Mouse (Mus musculus): ENCODE data around the gene Masp2. TPM values are rescaled to one million over a fixed set of nuclear protein-coding genes. Genes with fewer than 3 reads are reported as not detected.

The Masp2 gene
- polyA plus RNA-seq, 1 experiment from 2014 or later = 0.10 TPM

DNA sequence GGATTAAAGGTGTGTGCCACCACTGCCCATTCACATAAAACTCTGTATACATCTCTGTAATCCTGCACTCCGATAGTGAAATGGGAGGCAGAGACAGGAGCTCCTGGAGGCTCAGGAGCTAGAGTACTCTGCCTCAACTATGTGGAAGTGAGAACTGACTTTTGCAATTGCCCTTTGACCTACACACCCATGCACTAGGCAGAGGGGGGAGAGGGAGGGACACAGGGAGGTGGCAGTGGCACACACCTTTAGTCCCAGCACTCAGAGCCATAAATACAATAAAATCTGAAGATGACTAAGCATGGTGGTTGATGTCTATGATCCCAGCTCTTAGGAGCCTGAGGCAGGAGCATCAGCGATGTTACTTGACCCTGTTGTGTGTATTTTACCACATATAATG lies 37.1 kb downstream of the Masp2 start:
- peaks cover 3% of the 10 kb centered on the region; the same call in 1 of the 2 replicates for H3K27me3 ChIP-seq
- H3K4me1 ChIP-seq (replicated peaks) = no peaks in the 10 kb centered on the region; the same call in 1 of the 2 replicates
- H3K36me3 ChIP-seq = no peaks in the 10 kb centered on the region
- H3K4me3 ChIP-seq (replicated peaks) = no peak overlapping the region
- H3K27ac ChIP-seq = no peak overlapping the region
- ATAC-seq (ENCODE audit: insufficient number of reproducible peaks, insufficient read depth, low FRiP score, low TSS enrichment, low read depth) = no peak
- 80% methylated on average over 2 of the region's 2 CpGs for WGBS
- no peak overlapping the region for H3K4me2 ChIP-seq
- H3K9ac ChIP-seq (replicated peaks) = no peak overlapping the region
- H3K9me3 ChIP-seq = no peaks in the 10 kb centered on the region

DNA sequence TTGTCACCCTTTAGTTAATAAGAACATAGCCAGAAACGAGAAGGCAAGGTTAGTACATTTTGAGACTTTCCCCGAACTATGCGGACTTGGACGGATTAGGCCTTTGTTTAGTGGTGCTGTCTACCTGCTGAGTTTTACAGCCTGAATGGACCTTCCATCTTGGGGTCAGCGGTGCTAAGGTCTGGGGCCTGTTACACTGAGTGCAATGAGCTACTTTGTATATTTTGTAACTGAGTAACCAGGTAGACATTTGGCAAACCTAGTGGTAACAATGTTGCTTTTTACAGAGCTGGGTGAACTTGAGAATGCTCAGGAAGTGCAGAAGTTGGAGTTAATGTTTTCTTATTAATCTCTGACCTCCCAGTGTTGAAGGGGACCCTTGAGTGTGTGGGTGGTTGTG lies 38.8 kb downstream of the Masp2 start:
- no peaks in the 10 kb centered on the region for H3K9me3 ChIP-seq
- H3K36me3 ChIP-seq = no peaks in the 10 kb centered on the region
- H3K4me1 ChIP-seq (replicated peaks) = no peaks in the 10 kb centered on the region; the same call in 1 of the 2 replicates
- peaks cover 3% of the 10 kb centered on the region; the same call in 1 of the 2 replicates for H3K27me3 ChIP-seq
- no peak overlapping the region for H3K4me2 ChIP-seq
- no peak overlapping the region for H3K9ac ChIP-seq (replicated peaks)
- no peak for ATAC-seq (ENCODE audit: insufficient number of reproducible peaks, insufficient read depth, low FRiP score, low TSS enrichment, low read depth)
- WGBS = 75% methylated on average over 5 of the region's 5 CpGs
- no peak overlapping the region for H3K4me3 ChIP-seq (replicated peaks)
- no peak overlapping the region for H3K27ac ChIP-seq

DNA sequence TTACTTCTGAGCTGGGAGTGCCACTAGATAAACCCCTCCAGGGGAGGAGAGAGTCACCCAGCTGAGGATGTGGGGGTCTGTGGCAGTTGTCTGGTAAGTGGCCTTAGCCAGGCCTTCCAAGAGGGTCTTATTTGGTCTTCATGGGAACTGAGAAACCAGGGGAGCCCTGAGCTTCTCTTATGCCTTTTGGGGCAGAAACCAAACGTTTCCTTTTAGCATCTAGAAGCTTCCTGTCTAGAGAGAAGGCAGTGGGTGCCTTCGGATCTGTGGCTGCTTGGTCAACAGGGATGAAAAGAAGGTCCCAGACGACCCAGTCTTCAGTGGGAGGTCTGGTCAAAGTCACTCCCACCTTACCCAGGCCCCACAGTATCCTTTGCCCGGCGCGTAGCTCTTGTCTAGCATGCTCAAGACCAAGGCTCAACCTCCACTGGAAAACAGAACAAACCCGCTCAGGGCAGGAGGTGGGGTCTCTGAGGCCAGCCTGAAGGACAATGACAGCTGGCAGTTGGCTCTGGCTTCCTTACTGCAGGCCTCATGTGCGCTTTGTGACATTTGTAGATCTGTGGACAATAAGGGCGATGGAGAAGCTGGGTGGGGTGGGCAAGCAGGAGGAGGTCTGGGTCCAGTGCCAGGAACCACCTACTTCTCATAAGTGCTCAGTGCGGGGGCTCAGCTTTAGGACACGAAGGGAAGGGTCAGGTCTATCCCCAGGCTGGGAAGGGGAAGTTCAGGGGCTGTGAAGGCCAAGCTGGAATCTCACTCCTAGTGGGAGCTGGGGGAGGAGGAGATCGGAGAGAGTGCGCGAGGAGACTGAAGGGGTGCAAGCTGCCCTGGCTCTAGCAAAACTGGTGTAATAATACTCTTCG lies 41.2 kb downstream of the Masp2 start, which contains the start of gene Gm572:
Gene Gm572 (plus strand): TSS at position 27 of the 866 bp plus-strand sequence.
- H3K36me3 ChIP-seq = no peaks in the 10 kb centered on the region
- 66% methylated on average over 15 of the region's 15 CpGs for WGBS
- no peaks in the 10 kb centered on the region for H3K27me3 ChIP-seq
- H3K27ac ChIP-seq = no peak within 1 kb of the TSS
- no peak within 1 kb of the TSS for H3K4me3 ChIP-seq (replicated peaks)
- no peak within 1 kb of the TSS for H3K9ac ChIP-seq (replicated peaks)
- H3K9me3 ChIP-seq = no peaks in the 10 kb centered on the region
- no peak for ATAC-seq (ENCODE audit: insufficient number of reproducible peaks, insufficient read depth, low FRiP score, low TSS enrichment, low read depth)
- peak within 1 kb of the TSS; percentile 31 for H3K4me2 ChIP-seq
- no peaks in the 10 kb centered on the region; the same call in 1 of the 2 replicates for H3K4me1 ChIP-seq (replicated peaks)

DNA sequence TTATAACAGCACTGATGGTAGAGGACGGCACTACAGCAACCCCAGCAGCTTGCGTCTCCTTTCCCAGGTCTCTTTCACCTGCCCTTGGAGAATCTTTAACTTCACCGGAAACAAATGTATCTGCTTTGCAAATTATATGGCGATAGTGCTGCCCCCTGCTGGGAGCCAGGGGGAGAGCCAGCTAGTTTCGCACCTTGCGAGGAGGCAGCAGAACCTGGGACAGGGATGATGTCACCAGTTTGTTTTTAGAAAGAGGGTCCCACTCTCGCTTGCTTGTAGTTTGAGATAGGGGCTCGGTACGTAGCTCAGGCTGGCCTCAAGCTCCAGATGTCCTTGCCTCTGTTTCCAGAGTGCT lies 41.8 kb downstream of the Masp2 start:
- 3% methylated on average over 9 of the region's 9 CpGs for WGBS
- Histone ChIP-seq H3K9me3 (no peaks in the 10 kb centered on the region), H3K4me3 (replicated peaks) (no peak overlapping the region), H3K27me3 (no peaks in the 10 kb centered on the region), H3K9ac (replicated peaks) (no peak overlapping the region), H3K36me3 (no peaks in the 10 kb centered on the region), H3K4me1 (replicated peaks) (no peaks in the 10 kb centered on the region; the same call in 1 of the 2 replicates), H3K27ac (no peak overlapping the region), H3K4me2 (peak overlapping the region; percentile 31)
- ATAC-seq (ENCODE audit: insufficient number of reproducible peaks, insufficient read depth, low FRiP score, low TSS enrichment, low read depth) = no peak

DNA sequence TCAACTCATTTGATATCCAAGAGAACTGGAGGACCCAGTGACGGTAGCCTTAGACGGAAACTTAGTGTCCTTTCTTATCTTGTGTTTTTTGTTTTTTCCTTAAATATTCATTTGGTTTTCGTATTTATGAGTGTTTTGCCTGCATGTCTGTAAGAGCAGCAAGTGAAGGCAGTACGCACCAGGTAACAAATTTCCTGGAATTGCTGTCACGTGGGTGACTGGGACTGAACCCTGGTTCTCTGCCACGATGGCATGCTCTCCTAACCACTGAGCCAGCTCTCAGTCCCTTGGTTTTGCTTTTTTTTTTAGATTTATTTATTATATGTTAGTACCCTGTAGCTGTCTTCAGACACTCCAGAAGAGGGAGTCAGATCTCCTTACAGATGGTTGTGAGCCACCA lies 42.6 kb downstream of the Masp2 start:
- Histone ChIP-seq H3K9ac (replicated peaks) (no peak overlapping the region), H3K4me3 (replicated peaks) (no peak overlapping the region), H3K27me3 (no peaks in the 10 kb centered on the region), H3K27ac (no peak overlapping the region), H3K9me3 (no peaks in the 10 kb centered on the region), H3K4me2 (no peak overlapping the region), H3K4me1 (replicated peaks) (no peaks in the 10 kb centered on the region; the same call in 1 of the 2 replicates), H3K36me3 (no peaks in the 10 kb centered on the region)
- WGBS = 90% methylated on average over 6 of the region's 6 CpGs
- ATAC-seq (ENCODE audit: insufficient number of reproducible peaks, insufficient read depth, low FRiP score, low TSS enrichment, low read depth) = no peak

DNA sequence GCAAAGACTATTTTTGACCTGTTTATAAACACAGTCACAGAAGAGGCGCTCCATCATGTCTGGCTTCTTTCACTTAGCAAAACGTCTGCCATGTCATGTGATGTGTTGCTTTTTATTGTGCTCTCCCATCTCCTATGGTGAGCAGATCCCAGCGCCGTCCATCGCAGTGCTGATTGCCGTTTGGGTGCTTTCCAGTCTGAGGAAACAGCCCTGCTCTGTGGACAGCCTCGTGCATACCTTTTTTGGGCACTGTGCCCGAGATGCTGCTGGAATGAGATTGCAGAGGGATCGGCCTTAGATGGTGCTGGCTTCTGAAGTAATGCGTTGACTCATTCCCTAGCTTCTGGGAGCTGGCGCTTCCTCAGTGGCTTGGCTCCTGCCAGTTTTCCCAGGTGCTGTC lies 44.3 kb downstream of the Masp2 start:
- H3K36me3 ChIP-seq = no peaks in the 10 kb centered on the region
- no peaks in the 10 kb centered on the region for H3K9me3 ChIP-seq
- no peaks in the 10 kb centered on the region; the same call in 1 of the 2 replicates for H3K4me1 ChIP-seq (replicated peaks)
- H3K27ac ChIP-seq = no peak overlapping the region
- no peak for ATAC-seq (ENCODE audit: insufficient number of reproducible peaks, insufficient read depth, low FRiP score, low TSS enrichment, low read depth)
- H3K9ac ChIP-seq (replicated peaks) = no peak overlapping the region
- 67% methylated on average over 11 of the region's 11 CpGs for WGBS
- H3K4me3 ChIP-seq (replicated peaks) = no peak overlapping the region
- H3K4me2 ChIP-seq = no peak overlapping the region
- no peaks in the 10 kb centered on the region for H3K27me3 ChIP-seq

DNA sequence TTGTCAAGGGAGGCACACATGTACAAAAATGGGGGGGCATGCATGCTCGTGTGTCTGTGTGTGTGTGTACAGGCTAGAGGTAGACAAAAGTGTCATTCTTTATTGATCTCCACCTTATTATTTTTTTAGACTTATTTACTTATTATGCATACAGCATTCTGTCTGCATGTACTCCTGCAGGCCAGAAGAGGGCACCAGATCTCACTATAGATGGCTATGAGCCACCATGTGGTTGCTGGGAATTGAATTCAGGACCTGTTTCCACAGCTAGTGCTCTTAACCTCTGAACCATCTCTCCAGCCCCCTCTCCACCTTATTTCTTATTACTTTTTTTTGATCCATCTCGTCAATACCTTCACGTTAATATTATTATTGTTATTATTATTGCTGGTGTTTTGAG lies 47.0 kb downstream of the Masp2 start:
- WGBS = 50% methylated on average over 3 of the region's 3 CpGs
- Histone ChIP-seq H3K4me1 (replicated peaks) (no peaks in the 10 kb centered on the region; the same call in 1 of the 2 replicates), H3K36me3 (no peaks in the 10 kb centered on the region), H3K27ac (no peak overlapping the region), H3K27me3 (no peaks in the 10 kb centered on the region), H3K9ac (replicated peaks) (no peak overlapping the region), H3K4me2 (no peak overlapping the region), H3K9me3 (no peaks in the 10 kb centered on the region), H3K4me3 (replicated peaks) (no peak overlapping the region)
- no peak for ATAC-seq (ENCODE audit: insufficient number of reproducible peaks, insufficient read depth, low FRiP score, low TSS enrichment, low read depth)

DNA sequence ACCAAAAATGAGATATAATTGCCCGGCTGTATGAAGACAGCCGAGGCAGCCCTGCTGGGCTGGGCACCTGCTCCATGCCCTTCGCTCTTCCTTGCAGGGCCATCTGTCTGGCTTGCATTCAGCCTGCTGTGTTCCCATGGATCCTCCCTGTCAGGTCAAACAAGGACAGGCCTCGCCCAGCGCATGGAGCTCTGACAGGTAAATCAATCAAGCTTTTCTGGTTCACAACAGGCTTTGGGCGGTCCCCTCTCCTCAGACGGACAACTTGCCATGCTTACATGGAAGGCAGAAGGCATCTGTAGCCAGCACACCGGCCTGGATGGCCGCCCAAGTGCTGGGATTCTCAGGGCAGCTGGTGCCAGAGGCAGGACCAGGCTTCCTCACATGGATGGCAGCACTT lies 48.7 kb downstream of the Masp2 start:
- Histone ChIP-seq H3K4me1 (replicated peaks) (no peaks in the 10 kb centered on the region), H3K36me3 (no peaks in the 10 kb centered on the region), H3K27me3 (peaks cover 3% of the 10 kb centered on the region; the same call in 1 of the 2 replicates), H3K27ac (no peak overlapping the region), H3K9ac (replicated peaks) (no peak overlapping the region), H3K4me2 (no peak overlapping the region), H3K9me3 (no peaks in the 10 kb centered on the region), H3K4me3 (replicated peaks) (no peak overlapping the region)
- ATAC-seq (ENCODE audit: insufficient number of reproducible peaks, insufficient read depth, low FRiP score, low TSS enrichment, low read depth) = no peak
- 72% methylated on average over 9 of the region's 9 CpGs for whole genome bisulfite sequencing

DNA sequence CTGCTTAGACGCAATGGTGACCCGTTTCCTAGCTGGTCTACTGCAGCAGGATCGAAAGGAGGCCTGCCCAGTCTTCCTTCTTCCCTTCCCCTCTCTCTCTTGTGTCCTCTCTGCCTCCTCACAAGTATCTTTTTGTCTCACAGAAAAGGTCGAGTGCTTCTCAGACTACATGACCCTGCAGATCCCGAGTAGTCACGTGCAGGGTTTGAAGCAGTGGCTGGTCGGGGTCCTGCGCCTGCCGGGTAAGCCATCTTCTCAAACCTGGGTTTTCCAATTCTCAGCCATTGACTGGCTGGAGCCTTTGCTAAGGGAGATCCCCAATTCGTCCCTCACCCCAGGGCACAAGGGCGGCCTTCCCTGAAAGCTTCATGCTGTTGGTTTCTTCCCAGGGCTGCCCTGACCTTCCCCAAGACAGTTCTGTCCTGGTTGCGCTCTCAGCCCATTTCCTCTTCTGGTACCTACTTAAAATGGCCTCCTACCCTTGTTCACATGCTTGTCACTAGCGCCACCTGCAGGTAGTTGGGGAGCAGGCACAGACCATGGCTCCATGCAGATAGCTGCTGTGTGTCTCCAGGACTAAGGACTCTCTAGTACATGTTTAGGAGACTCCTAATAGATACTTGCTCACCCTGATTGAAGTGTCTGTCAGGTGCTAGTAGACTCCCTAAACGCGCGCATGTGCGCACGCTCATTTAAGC lies 52.5 kb downstream of the Masp2 start:
- Histone ChIP-seq H3K27ac (no peak overlapping the region), H3K9me3 (no peaks in the 10 kb centered on the region), H3K27me3 (peaks cover 11% of the 10 kb centered on the region), H3K4me2 (no peak overlapping the region), H3K4me1 (replicated peaks) (peaks cover 8% of the 10 kb centered on the region), H3K36me3 (no peaks in the 10 kb centered on the region), H3K4me3 (replicated peaks) (no peak overlapping the region), H3K9ac (replicated peaks) (no peak overlapping the region)
- no peak for ATAC-seq (ENCODE audit: insufficient number of reproducible peaks, insufficient read depth, low FRiP score, low TSS enrichment, low read depth)
- 90% methylated on average over 18 of the region's 18 CpGs for WGBS

DNA sequence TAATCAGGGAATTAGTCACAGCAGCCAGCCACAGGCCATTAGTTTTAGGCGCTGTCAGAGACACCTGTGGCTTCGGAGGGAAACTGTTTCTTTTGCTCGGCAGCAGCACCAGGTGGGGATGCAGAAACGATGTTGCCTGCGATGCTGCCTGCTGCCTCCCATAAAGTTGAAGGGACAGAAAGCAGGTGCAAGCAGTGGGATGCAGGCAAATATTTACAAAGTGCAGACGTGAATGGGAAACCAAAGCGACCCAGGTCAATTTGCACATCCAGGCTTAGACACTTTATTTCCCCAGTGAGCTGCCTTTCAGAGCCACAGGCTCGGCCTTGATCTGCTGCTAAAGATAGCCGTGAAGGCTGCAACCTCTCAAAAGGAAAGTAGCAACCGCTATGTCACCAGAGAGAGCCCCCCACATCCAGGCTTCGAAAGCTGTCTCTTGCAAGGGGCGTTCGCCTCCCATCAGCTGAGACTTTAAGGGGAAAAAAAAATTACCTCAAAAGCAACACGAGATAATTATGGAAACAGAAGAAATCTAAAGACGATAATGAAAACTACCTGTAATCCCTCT lies 54.4 kb downstream of the Masp2 start:
- WGBS = 32% methylated on average over 15 of the region's 15 CpGs
- no peak overlapping the region for H3K9ac ChIP-seq (replicated peaks)
- no peak overlapping the region for H3K27ac ChIP-seq
- H3K4me3 ChIP-seq (replicated peaks) = no peak overlapping the region
- no peaks in the 10 kb centered on the region for H3K36me3 ChIP-seq
- H3K27me3 ChIP-seq = peaks cover 14% of the 10 kb centered on the region
- no peak for ATAC-seq (ENCODE audit: insufficient number of reproducible peaks, insufficient read depth, low FRiP score, low TSS enrichment, low read depth)
- H3K4me2 ChIP-seq = no peak overlapping the region
- peaks cover 8% of the 10 kb centered on the region for H3K4me1 ChIP-seq (replicated peaks)
- H3K9me3 ChIP-seq = no peaks in the 10 kb centered on the region

DNA sequence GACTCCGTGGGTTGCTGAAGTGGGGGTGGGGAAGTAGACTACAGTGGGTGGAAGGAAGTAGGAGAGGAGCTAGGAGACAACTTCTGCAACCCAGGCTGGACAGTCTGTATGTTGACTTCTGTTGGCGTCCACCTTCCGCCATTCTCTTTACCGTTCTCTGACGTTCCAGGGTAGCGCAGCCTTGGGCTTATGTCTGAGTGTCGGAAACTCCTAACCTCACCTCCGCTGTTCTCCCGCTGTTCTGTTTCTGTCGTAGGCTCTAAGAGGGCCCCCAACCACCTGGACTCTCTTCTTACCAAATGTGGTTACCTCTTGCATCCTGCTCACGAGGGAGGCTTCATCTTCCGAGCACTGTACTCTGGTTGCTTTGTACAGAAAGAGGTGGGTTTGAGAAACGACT lies 55.4 kb downstream of the Masp2 start:
- peaks cover 19% of the 10 kb centered on the region for H3K27me3 ChIP-seq
- no peaks in the 10 kb centered on the region for H3K36me3 ChIP-seq
- peaks cover 16% of the 10 kb centered on the region for H3K4me1 ChIP-seq (replicated peaks)
- no peak overlapping the region for H3K9ac ChIP-seq (replicated peaks)
- H3K4me3 ChIP-seq (replicated peaks) = no peak overlapping the region
- no peak overlapping the region for H3K27ac ChIP-seq
- ATAC-seq (ENCODE audit: insufficient number of reproducible peaks, insufficient read depth, low FRiP score, low TSS enrichment, low read depth) = no peak
- WGBS = 86% methylated on average over 13 of the region's 13 CpGs
- no peak overlapping the region for H3K4me2 ChIP-seq
- H3K9me3 ChIP-seq = no peaks in the 10 kb centered on the region
